ENCODE assay signal across 8 mouse cellular contexts in the genomic region with DNA sequence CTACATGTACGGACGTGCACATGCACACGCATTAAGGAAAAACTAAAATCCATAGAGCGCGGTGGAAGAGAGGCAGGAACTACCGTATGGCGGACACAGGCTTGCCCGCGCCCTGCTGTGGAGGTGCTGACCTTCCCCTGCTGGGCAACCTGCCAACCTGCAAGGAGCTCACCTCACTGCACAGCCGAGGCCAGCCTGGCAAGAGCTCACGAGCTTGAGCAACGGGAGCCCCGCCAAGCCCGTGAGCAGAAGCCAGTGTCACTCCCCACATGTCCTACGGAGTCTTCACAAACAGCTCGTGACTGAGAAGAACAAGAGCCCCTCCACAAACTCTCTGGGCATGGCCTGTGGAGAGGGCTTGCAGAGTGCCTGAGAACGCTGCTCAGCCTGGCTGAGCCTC. TPM values are rescaled to one million over a fixed set of nuclear protein-coding genes. Genes with fewer than 3 reads are reported as not detected.
A peak's percentile ranks its signal among the peaks of the same experiment; 100 is the strongest.
DNase-seq lines count a peak whose midpoint lies in the region; ATAC-seq and TF ChIP-seq lines count a peak whose summit lies in the region.

No protein-coding gene starts in this region.

- no peak for TF ChIP-seq CTCF in MEL (IDR thresholded peaks at IDR 0.05 in 2 of 3, conservative IDR thresholded peaks at IDR 0.05 in 1 of 3; ENCODE audit: control insufficient read depth in 1 of 3, insufficient read depth in 1 of 3, low read depth in 2 of 3, low read length in 3 of 3, poor library complexity in 1 of 3, severe bottlenecking in 1 of 3)
- TF ChIP-seq CTCF in intestine, postnatal 0 days (IDR thresholded peaks at IDR 0.05; ENCODE audit: low read depth): peak; percentile 13; the same call in 1 of the 2 replicates

- H3K4me2 ChIP-seq in intestine, postnatal 0 days (replicated peaks; ENCODE audit: low read depth): no peak overlapping the region

- H3K79me2 ChIP-seq in MEL (ENCODE audit: control insufficient read depth, insufficient read depth, low read length, poor library complexity): peaks cover 5% of the 10 kb centered on the region; the same call in 1 of the 2 replicates

- no peak for TF ChIP-seq POLR2A in MEL (IDR thresholded peaks at IDR 0.05; ENCODE audit: control insufficient read depth in 1 of 2, insufficient read depth in 1 of 2, low read depth in 1 of 2, low read length in 2 of 2, poor library complexity in 1 of 2)

- no peaks in the 10 kb centered on the region for H3K36me3 ChIP-seq in MEL (ENCODE audit: control insufficient read depth in 1 of 2, insufficient read depth in 2 of 2, low read length in 2 of 2)
- no peaks in the 10 kb centered on the region for H3K36me3 ChIP-seq in intestine, postnatal 0 days (ENCODE audit: control insufficient read depth, insufficient read depth)

- TF ChIP-seq RAD21 in MEL (IDR thresholded peaks at IDR 0.05; ENCODE audit: low read depth, low read length): no peak

- no peak overlapping the region for H3K27ac ChIP-seq in MEL (ENCODE audit: control insufficient read depth, low read depth, low read length)
- H3K27ac ChIP-seq in intestine, postnatal 0 days (ENCODE audit: low read depth, low read length): no peak overlapping the region

- TF ChIP-seq EP300 in MEL (IDR thresholded peaks at IDR 0.05; ENCODE audit: low read depth in 1 of 2, low read length in 2 of 2): no peak

- H3K4me3 ChIP-seq in MEL (ENCODE audit: control insufficient read depth in 1 of 2, insufficient read depth in 1 of 2, low read depth in 2 of 2, low read length in 2 of 2): no peak overlapping the region
- H3K4me3 ChIP-seq in intestine, postnatal 0 days (ENCODE audit: low read depth, low read length): no peak overlapping the region

- peak; percentile 12 for DNase-seq in MEL (ENCODE audit: low read depth, low spot score)
- DNase-seq in adrenal gland, adult 2 months: peak; percentile 92
- peak; percentile 54 for DNase-seq in gastrocnemius, postnatal 10 days
- DNase-seq in lung, postnatal 10 days: peak; percentile 65
- no peak for DNase-seq in frontal cortex, postnatal 25 days (ENCODE audit: low spot score in 2 of 2)
- DNase-seq in right cerebral cortex, postnatal 25 days: no peak
- DNase-seq in thymus, postnatal 4 days: no peak

- WGBS in intestine, postnatal 0 days: 61% methylated on average over 17 of the region's 17 CpGs

- H3K9me3 ChIP-seq in MEL (replicated peaks; ENCODE audit: insufficient read depth, low read length): no peaks in the 10 kb centered on the region
- no peaks in the 10 kb centered on the region for H3K9me3 ChIP-seq in intestine, postnatal 0 days (ENCODE audit: control insufficient read depth)

- H3K9ac ChIP-seq in MEL (ENCODE audit: control insufficient read depth, low read depth, low read length, poor library complexity, severe bottlenecking): no peak overlapping the region
- H3K9ac ChIP-seq in intestine, postnatal 0 days (ENCODE audit: low read depth, low read length): no peak overlapping the region

- no peaks in the 10 kb centered on the region for H3K4me1 ChIP-seq in MEL (ENCODE audit: control insufficient read depth in 1 of 2, insufficient read depth in 2 of 2, low read length in 2 of 2)
- H3K4me1 ChIP-seq in intestine, postnatal 0 days (replicated peaks; ENCODE audit: control insufficient read depth, insufficient read depth, low read length): no peaks in the 10 kb centered on the region

- H3K27me3 ChIP-seq in MEL (ENCODE audit: control insufficient read depth in 1 of 2, insufficient read depth in 2 of 2, low read length in 2 of 2): no peaks in the 10 kb centered on the region
- no peaks in the 10 kb centered on the region for H3K27me3 ChIP-seq in intestine, postnatal 0 days (replicated peaks; ENCODE audit: control insufficient read depth, insufficient read depth, low read length)

- ATAC-seq in intestine, postnatal 0 days: peak; percentile 36; the same call in 1 of the 2 replicates

TF ChIP-seq in MEL, 35 proteins besides CTCF, POLR2A, EP300 and RAD21:
- TF ChIP-seq RCOR1 (IDR thresholded peaks at IDR 0.05; ENCODE audit: low read depth, low read length) (no peak), ZKSCAN1 (IDR thresholded peaks at IDR 0.05; ENCODE audit: low read depth, low read length) (no peak), HCFC1 (IDR thresholded peaks at IDR 0.05; ENCODE audit: low read depth, low read length) (no peak), POLR2AphosphoS5 (IDR thresholded peaks at IDR 0.05; ENCODE audit: borderline replicate concordance, low read depth, low read length) (no peak), MYB (IDR thresholded peaks at IDR 0.05; ENCODE audit: low read depth, low read length) (no peak), ZC3H11A (IDR thresholded peaks at IDR 0.05; ENCODE audit: low read depth, low read length) (no peak), KAT2A (conservative IDR thresholded peaks at IDR 0.05; ENCODE audit: low read depth, low read length) (no peak), NELFE (IDR thresholded peaks at IDR 0.05; ENCODE audit: low read depth, low read length) (no peak), ZNF384 (IDR thresholded peaks at IDR 0.05; ENCODE audit: low read depth, low read length) (no peak), MXI1 (IDR thresholded peaks at IDR 0.05; ENCODE audit: low read depth, low read length) (no peak), TBP (IDR thresholded peaks at IDR 0.05; ENCODE audit: low read depth, low read length) (no peak), POLR2AphosphoS2 (IDR thresholded peaks at IDR 0.05; ENCODE audit: low read length) (no peak), ETS1 (IDR thresholded peaks at IDR 0.05; ENCODE audit: low read depth, low read length) (no peak), MAFK (IDR thresholded peaks at IDR 0.05; ENCODE audit: borderline replicate concordance, low read depth, low read length) (no peak), TAL1 (IDR thresholded peaks at IDR 0.05; ENCODE audit: low read length) (no peak)

RNA-seq across cellular contexts. Expression of gene Pex14, which starts 18.1 kb away (rescaled TPM):
- 38.3 and 39.4 TPM in 2 replicates for total RNA-seq in MEL (2012; rRNA removed)
- 10 to 100 TPM in 1 of 2 experiments, not detected in 1; 49.2 TPM for polyA plus RNA-seq in MEL (2012; ENCODE audit: insufficient read depth in 1 of 2, insufficient read length in 2 of 2, low read depth in 1 of 2, low replicate concordance in 2 of 2, missing spikeins in 1 of 2)
- 10 to 100 TPM; 77.8 to 81.4 TPM for total RNA-seq in adrenal gland, adult 2 months (2021)
- 110 and 111 TPM in 2 replicates for polyA plus RNA-seq in adrenal gland, adult 2 months (2012; rRNA removed)
- total RNA-seq in gastrocnemius, postnatal 10 days (2021): 10 to 100 TPM; 23.2 to 26.5 TPM
- 48.9 and 56.0 TPM in 2 replicates for polyA plus RNA-seq in intestine, postnatal 0 days (2015; fragmentation: Nextera tagmentation; extraction: Ambion mirVana)

RNA-seq across cellular contexts. Expression of gene Dffa, which starts 22.4 kb away (rescaled TPM):
- 16.6 and 20.2 TPM in 2 replicates for total RNA-seq in MEL (2012; rRNA removed)
- 10 to 100 TPM in 1 of 2 experiments, not detected in 1; 33.0 TPM for polyA plus RNA-seq in MEL (2012; ENCODE audit: insufficient read depth in 1 of 2, insufficient read length in 2 of 2, low read depth in 1 of 2, low replicate concordance in 2 of 2, missing spikeins in 1 of 2)
- total RNA-seq in adrenal gland, adult 2 months (2021): 10 to 100 TPM; 19.2 to 26.1 TPM
- polyA plus RNA-seq in adrenal gland, adult 2 months (2012; rRNA removed): 9.8 and 11.6 TPM in 2 replicates
- 10 to 100 TPM; 36.3 to 39.5 TPM for total RNA-seq in gastrocnemius, postnatal 10 days (2021)
- polyA plus RNA-seq in intestine, postnatal 0 days (2015; fragmentation: Nextera tagmentation; extraction: Ambion mirVana): 26.9 and 28.2 TPM in 2 replicates

RNA-seq across cellular contexts. Expression of gene Cort, which starts 45.0 kb away (rescaled TPM):
- total RNA-seq in MEL (2012; rRNA removed): 0.39 and 0.62 TPM in 2 replicates
- 1 to 10 TPM in 1 of 2 experiments, not detected in 1; 2.0 TPM for polyA plus RNA-seq in MEL (2012; ENCODE audit: insufficient read depth in 1 of 2, insufficient read length in 2 of 2, low read depth in 1 of 2, low replicate concordance in 2 of 2, missing spikeins in 1 of 2)
- total RNA-seq in adrenal gland, adult 2 months (2021): 1 to 10 TPM; 1.2 TPM
- polyA plus RNA-seq in adrenal gland, adult 2 months (2012; rRNA removed): not detected in 2 replicates
- total RNA-seq in gastrocnemius, postnatal 10 days (2021): under 1 TPM; 0.63 to 0.97 TPM
- not detected in 2 replicates for polyA plus RNA-seq in intestine, postnatal 0 days (2015; fragmentation: Nextera tagmentation; extraction: Ambion mirVana)

RNA-seq across cellular contexts. Expression of gene Cenps, which starts 55.9 kb away (rescaled TPM):
- 12.8 and 13.4 TPM in 2 replicates for total RNA-seq in MEL (2012; rRNA removed)
- 10 to 100 TPM in 1 of 2 experiments, not detected in 1; 60.7 TPM for polyA plus RNA-seq in MEL (2012; ENCODE audit: insufficient read depth in 1 of 2, insufficient read length in 2 of 2, low read depth in 1 of 2, low replicate concordance in 2 of 2, missing spikeins in 1 of 2)
- 10 to 100 TPM; 11.5 to 13.0 TPM for total RNA-seq in adrenal gland, adult 2 months (2021)
- polyA plus RNA-seq in adrenal gland, adult 2 months (2012; rRNA removed): 0.35 and 2.7 TPM in 2 replicates
- total RNA-seq in gastrocnemius, postnatal 10 days (2021): 10 to 100 TPM in 1 of 2 experiments, 1 to 10 TPM in 1; 8.8 to 10.7 TPM
- 10.6 and 12.1 TPM in 2 replicates for polyA plus RNA-seq in intestine, postnatal 0 days (2015; fragmentation: Nextera tagmentation; extraction: Ambion mirVana)

Comparison
In these comparisons a context has a peak if more than half of its experiments do, and no peak if none do; other contexts are left out.
1. DNase-seq: peak in MEL (single experiment), adrenal gland, adult 2 months (single experiment), gastrocnemius, postnatal 10 days (single experiment) and lung, postnatal 10 days (single experiment); none in frontal cortex, postnatal 25 days (0 of 2), right cerebral cortex, postnatal 25 days (single experiment) and thymus, postnatal 4 days (single experiment).